Mouse (Mus musculus) kidney, postnatal 0 days (tissue): ENCODE measurements around the gene Aplnr. TPM values are rescaled to one million over a fixed set of nuclear protein-coding genes. Genes with fewer than 3 reads are reported as not detected.

Source experiments
- ATAC-seq: fragments of 200-750 bp; cut with Nextera tagmentation; replicated peaks from 2 replicates; pipeline ENCODE4 v1.8.0; 2017; ENCODE audit warnings: low read depth, moderate number of reproducible peaks, moderate TSS enrichment, moderate library complexity; ENCODE audit not compliant: low FRiP score
- DNase-seq: peaks from one replicate; pipeline ENCODE4 v3.0.0-alpha.2; 2016; ENCODE audit warnings: low spot score
- H3K27ac ChIP-seq: fragments of 300-500 bp; sonication (generic); 2 replicates; pipeline ENCODE4 v1.5.1; 2014; ENCODE audit warnings: mild to moderate bottlenecking
- H3K27me3 ChIP-seq: fragments of 300-500 bp; sonication (generic); 2 replicates; pipeline ENCODE4 v1.6.1; 2014; ENCODE audit warnings: low read length, mixed read lengths; ENCODE audit not compliant: insufficient read depth
- H3K36me3 ChIP-seq: fragments of 300-500 bp; sonication (generic); 2 replicates; pipeline ENCODE4 v1.6.1; 2014; ENCODE audit warnings: low read length, mixed read lengths; ENCODE audit not compliant: insufficient read depth
- H3K4me1 ChIP-seq: fragments of 300-500 bp; sonication (generic); replicated peaks from 2 replicates; pipeline ENCODE4 v1.6.1; 2014; ENCODE audit warnings: antibody characterized with exemption, low read length, mixed read lengths; ENCODE audit not compliant: insufficient read depth
- H3K4me2 ChIP-seq: fragments of 300-500 bp; sonication (generic); 2 replicates; pipeline ENCODE4 v1.6.1; 2014; ENCODE audit warnings: mild to moderate bottlenecking, low read length, moderate library complexity, mixed read lengths
- H3K4me3 ChIP-seq: fragments of 300-500 bp; sonication (generic); replicated peaks from 2 replicates; pipeline ENCODE4 v1.5.1; 2014; ENCODE audit warnings: low read depth, low read length
- H3K9ac ChIP-seq: fragments of 300-500 bp; sonication (generic); 2 replicates; pipeline ENCODE4 v1.6.1; 2014; ENCODE audit warnings: low read depth, low read length
- H3K9me3 ChIP-seq: fragments of 300-500 bp; sonication (generic); replicated peaks from 2 replicates; pipeline ENCODE4 v1.6.1; 2016; ENCODE audit warnings: low read length, inconsistent platforms, mixed read lengths
- CTCF ChIP-seq: IDR thresholded peaks from 2 replicates; pipeline ENCODE4 v1.5.1; 2016; ENCODE audit warnings: antibody characterized with exemption, low read depth, mild to moderate bottlenecking, moderate library complexity
- WGBS: fragments of 180-500 bp; shearing (Covaris S2); extraction: QIAGEN DNeasy Blood & Tissue Kit; methylation state at CpG from one replicate; pipeline ENCODE4 v1.1.7; 2014; 5-methylcytosine and 5-hydroxymethylcytosine counted together
- polyA plus RNA-seq: library from polyadenylated mRNA; unstranded; fragments of >200 nt; fragmentation: Nextera tagmentation; extraction: Ambion mirVana; gene quantifications from 2 replicates; pipeline ENCODE4 v1.2.1, GENCODE M21; 2015

Gene Aplnr
- 77.7 and 81.3 TPM in 2 replicates for polyA plus RNA-seq

DNA sequence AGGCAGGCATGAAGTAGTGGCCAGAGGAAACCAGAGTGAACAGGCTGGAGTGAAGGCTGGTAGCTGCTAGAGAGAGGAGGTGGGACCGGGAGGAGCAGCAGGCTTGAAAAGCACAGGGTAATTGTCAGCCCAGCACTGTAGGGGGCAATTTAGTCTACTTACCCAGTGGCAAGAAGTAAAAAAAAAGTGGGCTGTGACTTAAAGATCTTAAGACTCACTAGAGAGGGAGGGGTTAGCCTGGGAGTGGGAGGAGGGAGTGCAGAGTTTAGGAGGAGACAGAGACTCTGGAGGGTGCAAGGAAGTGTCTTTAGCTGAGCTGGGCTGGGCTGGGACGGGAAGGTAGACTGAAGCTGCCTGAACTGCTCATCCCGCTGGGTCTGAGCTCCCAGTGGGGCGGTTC lies at the start of gene Aplnr:
Aplnr (plus strand) TSS at position 137 of the 400 bp plus-strand sequence.
- 14% methylated on average over 4 of the region's 4 CpGs for WGBS
- ATAC-seq (0 out of 2 replicates have a peak, but pooled peaks have one; percentile 34), DNase-seq (peak; percentile 67)
- Histone ChIP-seq H3K4me1 (no peaks in the 10 kb centered on the region), H3K4me2 (peak within 1 kb of the TSS; percentile 25), H3K9ac (peak within 1 kb of the TSS; percentile 42; the same call in 1 of the 2 replicates), H3K4me3 (peak within 1 kb of the TSS; percentile 28), H3K36me3 (no peaks in the 10 kb centered on the region), H3K27ac (peak within 1 kb of the TSS; percentile 68), H3K27me3 (no peaks in the 10 kb centered on the region), H3K9me3 (no peaks in the 10 kb centered on the region)
- TF ChIP-seq CTCF, result no peak

DNA sequence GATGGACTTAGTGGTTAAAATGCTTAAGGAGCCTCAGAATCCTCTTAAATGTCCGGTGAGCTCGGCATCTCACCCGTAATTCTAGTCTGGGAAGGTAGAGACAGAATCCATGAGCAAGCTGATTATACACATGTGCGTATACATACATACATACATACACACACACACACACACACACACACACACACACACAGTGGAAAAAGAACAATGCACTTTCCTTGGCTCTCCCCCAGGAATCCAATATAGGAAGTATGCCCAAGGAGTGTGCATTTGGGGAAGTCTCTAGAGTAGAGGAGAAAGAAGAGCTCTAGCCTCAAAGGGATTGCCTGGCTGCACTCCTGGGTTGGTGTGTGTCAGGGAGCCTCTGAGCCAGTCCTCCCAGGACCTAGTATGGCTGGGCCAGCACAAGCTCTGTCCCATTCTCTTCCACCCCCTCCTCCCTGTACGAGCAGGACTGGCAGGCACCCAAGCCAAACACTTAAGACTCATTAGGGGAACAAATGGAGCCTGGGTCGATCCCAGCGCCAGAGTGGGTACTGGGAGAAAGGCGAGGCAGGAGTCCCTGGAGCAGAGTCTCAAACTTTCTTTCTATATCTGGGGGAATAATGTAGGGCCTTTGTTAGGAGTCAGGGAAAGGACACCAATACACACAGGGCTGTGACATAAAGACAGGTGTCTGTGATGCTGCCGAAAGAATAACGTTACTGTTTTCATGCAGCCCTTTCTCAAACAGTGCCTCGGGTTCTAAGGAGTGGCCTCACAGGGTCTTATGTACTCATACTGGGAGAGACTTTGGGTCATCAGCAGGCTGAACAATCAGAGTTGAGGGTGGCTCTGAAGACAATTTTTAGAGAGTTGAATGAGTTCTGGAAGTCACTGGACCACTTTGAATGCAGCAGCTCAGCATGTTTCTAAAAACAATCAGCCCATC lies 47.0 kb upstream of the Aplnr start:
- no peak overlapping the region for H3K4me2 ChIP-seq
- H3K27me3 ChIP-seq, result no peaks in the 10 kb centered on the region
- H3K4me1 ChIP-seq, result no peaks in the 10 kb centered on the region
- H3K9me3 ChIP-seq, result no peaks in the 10 kb centered on the region
- 57% methylated on average over 11 of the region's 11 CpGs for WGBS
- H3K27ac ChIP-seq, result no peak overlapping the region
- no peak for TF ChIP-seq CTCF
- peak; percentile 50 for DNase-seq
- 0 out of 2 replicates have a peak, but pooled peaks have one; percentile 36 for ATAC-seq
- H3K9ac ChIP-seq, result no peak overlapping the region
- no peaks in the 10 kb centered on the region for H3K36me3 ChIP-seq
- H3K4me3 ChIP-seq, result no peak overlapping the region

DNA sequence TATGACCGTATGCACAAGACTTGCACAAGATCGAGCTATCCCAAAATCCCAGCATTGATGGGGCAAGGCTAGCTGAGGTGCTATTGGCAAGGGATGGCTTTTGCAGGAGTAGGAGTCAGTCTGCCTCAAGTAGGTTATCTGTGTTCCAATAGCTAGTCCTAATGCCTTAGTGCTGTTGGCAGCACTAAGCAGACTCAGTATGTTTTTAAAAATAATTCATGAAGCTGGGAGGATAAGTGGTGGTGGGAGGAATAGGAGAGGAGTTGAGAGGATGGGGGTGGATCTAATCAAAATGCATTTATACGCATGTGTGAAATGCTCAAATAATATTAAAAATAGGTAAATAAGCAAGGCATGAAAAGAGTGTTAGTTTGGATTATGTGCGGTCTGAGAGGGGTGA lies 44.7 kb upstream of the Aplnr start:
- DNase-seq (no peak), ATAC-seq (no peak)
- Histone ChIP-seq H3K36me3 (no peaks in the 10 kb centered on the region), H3K4me3 (no peak overlapping the region), H3K27ac (no peak overlapping the region), H3K4me1 (no peaks in the 10 kb centered on the region), H3K4me2 (no peak overlapping the region), H3K9me3 (no peaks in the 10 kb centered on the region), H3K9ac (no peak overlapping the region), H3K27me3 (no peaks in the 10 kb centered on the region)
- WGBS, result 98% methylated on average over 4 of the region's 4 CpGs
- TF ChIP-seq CTCF, result no peak

DNA sequence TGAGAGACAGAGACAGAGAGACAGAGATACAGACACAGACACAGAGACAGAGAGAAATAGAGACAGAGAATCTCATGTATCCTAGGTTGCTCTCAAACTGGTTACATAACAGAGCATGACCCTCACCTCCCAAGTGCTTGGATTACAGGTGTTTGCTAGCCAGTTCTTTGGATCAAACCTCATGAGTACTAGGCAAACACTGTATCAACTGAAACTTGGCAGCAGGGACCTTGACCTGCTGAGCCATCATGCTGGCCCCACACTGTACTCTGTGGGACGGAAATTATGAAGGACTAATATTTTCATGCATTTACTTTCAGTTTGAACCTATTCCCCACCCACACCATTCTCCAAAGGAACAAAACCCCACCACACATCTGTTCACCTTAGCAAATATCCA lies 42.6 kb upstream of the Aplnr start:
- ATAC-seq (no peak), DNase-seq (no peak)
- Histone ChIP-seq H3K4me1 (no peaks in the 10 kb centered on the region), H3K4me3 (no peak overlapping the region), H3K4me2 (no peak overlapping the region), H3K9ac (no peak overlapping the region), H3K27ac (no peak overlapping the region), H3K36me3 (no peaks in the 10 kb centered on the region), H3K9me3 (no peaks in the 10 kb centered on the region), H3K27me3 (no peaks in the 10 kb centered on the region)
- TF ChIP-seq CTCF, result no peak
- 83% methylated on average over 1 of the region's 1 CpGs for WGBS

DNA sequence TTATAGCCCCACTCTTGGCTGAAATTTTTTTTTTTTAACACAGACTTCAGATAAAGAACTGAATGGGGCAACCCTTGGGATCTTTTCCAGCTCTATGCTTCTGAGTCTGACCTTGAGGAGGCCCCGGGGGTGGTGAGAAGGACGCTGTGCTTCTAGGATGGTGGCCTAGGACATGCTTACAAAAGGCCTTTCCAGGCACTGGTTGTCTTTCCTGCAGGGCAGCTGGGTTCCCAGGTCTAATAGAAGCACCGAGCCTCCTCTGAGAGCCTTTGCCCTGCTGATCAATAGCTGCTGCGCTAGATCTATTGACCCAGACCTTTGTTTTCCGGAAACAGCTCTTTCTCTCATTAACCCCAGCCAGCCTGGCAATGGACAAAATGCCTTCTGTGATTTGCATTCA lies 40.1 kb upstream of the Aplnr start:
- no peaks in the 10 kb centered on the region for H3K27me3 ChIP-seq
- DNase-seq, result no peak
- no peak for TF ChIP-seq CTCF
- H3K9me3 ChIP-seq, result no peaks in the 10 kb centered on the region
- H3K9ac ChIP-seq, result no peak overlapping the region
- no peak overlapping the region for H3K4me2 ChIP-seq
- no peak for ATAC-seq
- no peaks in the 10 kb centered on the region for H3K36me3 ChIP-seq
- H3K4me3 ChIP-seq, result no peak overlapping the region
- no peak overlapping the region for H3K27ac ChIP-seq
- WGBS, result 48% methylated on average over 5 of the region's 5 CpGs
- no peaks in the 10 kb centered on the region for H3K4me1 ChIP-seq

DNA sequence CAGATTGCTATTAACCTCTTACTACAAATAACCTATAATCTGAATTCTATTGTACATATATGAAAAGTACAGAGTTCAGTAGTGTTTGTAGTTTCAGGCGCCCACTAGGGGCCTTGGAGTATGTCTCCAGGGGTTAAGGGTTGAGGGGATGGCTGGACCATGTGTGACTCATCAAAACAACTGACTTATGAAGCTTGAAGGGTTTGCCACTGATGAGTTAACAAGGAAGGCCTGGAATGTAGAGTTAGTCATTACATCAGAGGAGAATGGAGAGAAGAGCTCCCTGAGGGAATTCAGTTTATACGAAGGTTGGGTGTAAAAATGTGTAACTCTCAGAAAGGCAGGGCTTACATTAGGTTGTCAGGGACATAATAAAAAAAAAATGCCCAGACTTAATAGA lies 38.0 kb upstream of the Aplnr start:
- ATAC-seq, result 0 out of 2 replicates have a peak, but pooled peaks have one; percentile 63
- TF ChIP-seq CTCF, result no peak

More for the DNA sequence above, 38.0 kb upstream of the Aplnr start:
- no peaks in the 10 kb centered on the region for H3K4me1 ChIP-seq
- no peak overlapping the region for H3K9ac ChIP-seq
- 66% methylated on average over 2 of the region's 2 CpGs for WGBS
- DNase-seq, result peak; percentile 26
- no peaks in the 10 kb centered on the region for H3K27me3 ChIP-seq
- no peak overlapping the region for H3K4me2 ChIP-seq
- H3K36me3 ChIP-seq, result no peaks in the 10 kb centered on the region
- H3K4me3 ChIP-seq, result no peak overlapping the region
- H3K27ac ChIP-seq, result no peak overlapping the region
- no peaks in the 10 kb centered on the region for H3K9me3 ChIP-seq
